Mouse (Mus musculus): ENCODE results near the gene Olfr114.

Gene Olfr114

GRCm38 (mm10) chr17:37592643-37593042 lies at the start of gene Olfr114:
TSS of gene Olfr114 (minus strand) at chr17:37592743.
- CTCF ChIA-PET, result no interaction called here

- CTCF ChIA-PET, result no interaction called here
These were observed 34.5 kb upstream of the Olfr114 start, which contains the start of the genes Olfr115 and Olfr116 for GRCm38 (mm10) chr17:37627009-37627408. TSS of gene Olfr115 (minus strand) at chr17:37627109. TSS of gene Olfr116 (minus strand) at chr17:37627199.

GRCm38 (mm10) chr17:37577563-37577962 lies 15.0 kb downstream of the Olfr114 start, which contains the start of gene Olfr113:
TSS of gene Olfr113 (minus strand) at chr17:37577663.
- CTCF ChIA-PET, result no interaction called here

- CTCF ChIA-PET, result no interaction called here
These were observed 23.2 kb downstream of the Olfr114 start, which contains the start of gene Olfr112 for GRCm38 (mm10) chr17:37569351-37569750. TSS of gene Olfr112 (minus strand) at chr17:37569451.

- CTCF ChIA-PET, result no interaction called here
These were observed 33.5 kb downstream of the Olfr114 start for GRCm38 (mm10) chr17:37558913-37559615.

- CTCF ChIA-PET, result no interaction called here
These were observed 48.6 kb downstream of the Olfr114 start for GRCm38 (mm10) chr17:37543800-37544435.

- CTCF ChIA-PET, result no interaction called here
These were observed 51.0 kb downstream of the Olfr114 start for GRCm38 (mm10) chr17:37541454-37542119.

All from spleen, embryonic (tissue).